ENCODE assay signal across 22 mouse cellular contexts in genomic region chr13:26976024-26976423, GRCm38 (mm10).
DNase-seq lines count a peak whose midpoint lies in the region; ATAC-seq lines count a peak whose summit lies in the region.
"Had no signal": no experiment of that assay in that cellular context is flagged by ENCODE, and none has a peak within 500 bp of the region (broad histone marks: within the 10 kb centered on the region; RNA-seq: fewer than 3 reads in every experiment).

No protein-coding gene starts in this region.

- no peak overlapping the region for H3K4me3 ChIP-seq in forebrain, embryonic 14.5 days (ENCODE audit: low read depth, low read length)
- H3K4me3 ChIP-seq: embryonic facial prominence, embryonic 13.5 days; embryonic facial prominence, embryonic 15.5 days; forebrain, embryonic 13.5 days had no signal

- H3K36me3 ChIP-seq in forebrain, embryonic 14.5 days (ENCODE audit: control insufficient read depth, insufficient read depth, low read length), result no peaks in the 10 kb centered on the region
- H3K36me3 ChIP-seq: embryonic facial prominence, embryonic 13.5 days; embryonic facial prominence, embryonic 15.5 days; G1E had no signal

- no peaks in the 10 kb centered on the region for H3K4me1 ChIP-seq in forebrain, embryonic 14.5 days (ENCODE audit: control insufficient read depth, insufficient read depth, low read length)
- H3K4me1 ChIP-seq: embryonic facial prominence, embryonic 13.5 days; embryonic facial prominence, embryonic 15.5 days; forebrain, embryonic 13.5 days had no signal

- DNase-seq in 416B (ENCODE audit: low read depth) (peak; percentile 48), NIH3T3 (ENCODE audit: low read depth) (peak; percentile 62)
- DNase-seq in layer of hippocampus, adult 11-12 months (ENCODE audit: low spot score), result no peak
- no peak for DNase-seq in ovary, adult 18-20 months (ENCODE audit: low spot score)
- no peak for DNase-seq in forebrain, embryonic 14.5 days (ENCODE audit: low spot score)
- DNase-seq: adrenal gland, adult 2 months; adrenal gland, postnatal 10 days; adrenal gland, postnatal 25 days; cerebellum, adult 11 months; cerebellum, adult 18-20 months; cerebellum, adult 8-10 months; cerebellum, adult 9-11 months; cerebellum, postnatal 14 days; cerebellum, postnatal 36 days; embryo, embryonic 11 days had no signal

- no peaks in the 10 kb centered on the region for H3K9me3 ChIP-seq in forebrain, embryonic 14.5 days (replicated peaks; ENCODE audit: control insufficient read depth, low read length)
- H3K9me3 ChIP-seq: embryonic facial prominence, embryonic 13.5 days; embryonic facial prominence, embryonic 15.5 days; forebrain, embryonic 13.5 days; G1E had no signal

- H3K9ac ChIP-seq in forebrain, embryonic 14.5 days (ENCODE audit: low read length), result no peak overlapping the region
- H3K9ac ChIP-seq: embryonic facial prominence, embryonic 13.5 days; embryonic facial prominence, embryonic 15.5 days; forebrain, embryonic 13.5 days had no signal

- H3K27ac ChIP-seq in forebrain, embryonic 14.5 days (ENCODE audit: low read depth, low read length), result no peak overlapping the region
- H3K27ac ChIP-seq: embryonic facial prominence, embryonic 13.5 days; embryonic facial prominence, embryonic 15.5 days; forebrain, embryonic 13.5 days had no signal

- ATAC-seq in forebrain, embryonic 14.5 days, result no peak
- ATAC-seq: CD4-positive, CD25-positive, alpha-beta regulatory T cell, adult 4 months; forebrain, embryonic 13.5 days; forebrain, embryonic 16.5 days had no signal

- H3K4me2 ChIP-seq in forebrain, embryonic 14.5 days (ENCODE audit: low read length), result no peak overlapping the region
- H3K4me2 ChIP-seq: embryonic facial prominence, embryonic 13.5 days; embryonic facial prominence, embryonic 15.5 days; forebrain, embryonic 13.5 days had no signal

- 94% methylated on average over 1 of the region's 1 CpGs for WGBS in forebrain, embryonic 14.5 days

- H3K27me3 ChIP-seq in forebrain, embryonic 14.5 days (replicated peaks; ENCODE audit: control insufficient read depth, insufficient read depth, low read length), result no peaks in the 10 kb centered on the region
- H3K27me3 ChIP-seq: CH12.LX; embryonic facial prominence, embryonic 13.5 days; embryonic facial prominence, embryonic 15.5 days; forebrain, embryonic 13.5 days had no signal

Comparison
In these comparisons a context has a peak if more than half of its experiments do, and no peak if none do; other contexts are left out.
1. DNase-seq: peak in 416B (single experiment) and NIH3T3 (single experiment); none in layer of hippocampus, adult 11-12 months (single experiment), ovary, adult 18-20 months (single experiment) and forebrain, embryonic 14.5 days (single experiment).